Mouse (Mus musculus): ENCODE data around the gene Phf24.

DNA sequence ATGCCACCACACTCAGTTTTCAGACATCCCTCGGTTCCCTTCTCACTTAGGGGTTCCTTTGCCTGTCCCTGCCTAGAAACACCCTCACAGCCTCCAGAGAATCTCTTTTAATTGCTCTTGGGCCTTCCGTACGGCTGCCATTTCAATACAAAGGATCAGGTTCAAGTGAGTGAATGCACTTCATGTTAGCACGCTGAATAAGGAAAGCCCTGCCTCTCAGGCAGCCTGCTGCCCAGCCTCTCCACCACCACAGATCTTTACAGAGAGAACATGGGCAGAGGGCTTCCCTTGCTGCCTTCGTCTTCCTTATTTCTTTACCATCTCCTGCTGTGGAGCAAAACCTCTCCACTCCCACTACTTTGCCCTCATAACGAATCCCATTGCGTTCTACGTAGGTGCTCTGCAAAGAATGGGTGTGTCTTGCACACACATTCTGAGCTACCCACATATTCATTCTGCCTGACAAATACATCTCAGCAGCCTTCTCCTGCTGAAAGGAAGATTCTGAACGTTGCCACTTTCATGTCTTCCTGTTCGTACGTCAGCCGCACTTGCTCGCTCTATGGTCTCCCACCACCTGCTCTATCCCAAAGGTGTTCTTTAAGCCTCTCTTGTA, 7.7 kb downstream of the Phf24 start:
- no peak for TF ChIP-seq EP300 (IDR thresholded peaks at IDR 0.05; ENCODE audit: insufficient read depth, low read depth, low read length)
- no peak for TF ChIP-seq CTCF (IDR thresholded peaks at IDR 0.05; ENCODE audit: low read depth, low read length)

Data from ES-Bruce4 (cell line).